ENCODE assay signal across 7 mouse cellular contexts in the genomic region with DNA sequence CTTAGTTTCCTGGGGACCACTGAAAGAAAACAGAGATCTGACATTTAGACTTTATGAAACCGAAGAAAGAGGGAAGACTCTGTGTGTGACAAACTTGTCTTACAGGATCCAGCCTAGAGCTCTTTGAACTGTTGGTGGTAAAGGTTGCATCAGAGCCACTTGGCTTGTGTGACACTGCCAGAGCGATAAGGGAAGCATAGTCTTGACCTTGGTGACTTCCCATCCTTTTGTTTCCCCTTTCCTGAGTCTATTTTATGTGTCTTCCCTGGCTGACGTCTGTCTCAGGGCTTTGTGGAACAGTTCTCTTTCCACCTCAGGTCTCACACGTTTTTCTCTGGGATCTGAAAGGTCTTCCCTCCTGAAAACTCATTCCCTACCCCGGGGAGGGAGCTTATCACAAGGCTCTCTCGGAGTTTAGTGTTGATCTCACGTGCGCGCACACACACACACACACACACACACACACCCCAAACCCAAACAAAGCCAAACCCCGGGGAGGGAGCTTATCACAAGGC. TPM values are rescaled to one million over a fixed set of nuclear protein-coding genes. Genes with fewer than 3 reads are reported as not detected.
DNase-seq lines count a peak whose midpoint lies in the region; ATAC-seq and TF ChIP-seq lines count a peak whose summit lies in the region.

No protein-coding gene starts in this region.

- H3K4me2 ChIP-seq in intestine, postnatal 0 days (replicated peaks; ENCODE audit: low read depth) = peak overlapping the region; percentile 53

- H3K27ac ChIP-seq in intestine, postnatal 0 days (ENCODE audit: low read depth, low read length) = peak overlapping the region; percentile 52

- no peaks in the 10 kb centered on the region for H3K27me3 ChIP-seq in intestine, postnatal 0 days (replicated peaks; ENCODE audit: control insufficient read depth, insufficient read depth, low read length)

- no peak overlapping the region for H3K9ac ChIP-seq in intestine, postnatal 0 days (ENCODE audit: low read depth, low read length)

- WGBS in intestine, postnatal 0 days = 17% methylated on average over 10 of the region's 10 CpGs

- H3K36me3 ChIP-seq in intestine, postnatal 0 days (ENCODE audit: control insufficient read depth, insufficient read depth) = no peaks in the 10 kb centered on the region

- H3K9me3 ChIP-seq in intestine, postnatal 0 days (ENCODE audit: control insufficient read depth) = no peaks in the 10 kb centered on the region

- H3K4me3 ChIP-seq in intestine, postnatal 0 days (ENCODE audit: low read depth, low read length) = no peak overlapping the region

- peak; percentile 25 for ATAC-seq in activated CD4-positive, CD25-positive, alpha-beta regulatory T cell, adult 4 months
- peak; percentile 68 for ATAC-seq in intestine, postnatal 0 days

- peak; percentile 17 for DNase-seq in kidney, postnatal 14 days
- no peak for DNase-seq in kidney, postnatal 4 days
- peak; percentile 80 for DNase-seq in naive thymus-derived CD4-positive, alpha-beta T cell, adult 2 months (ENCODE audit: low read depth)
- no peak for DNase-seq in right cerebral cortex, postnatal 14 days
- DNase-seq in embryo, embryonic 11 days = no peak

- H3K4me1 ChIP-seq in intestine, postnatal 0 days (replicated peaks; ENCODE audit: control insufficient read depth, insufficient read depth, low read length) = peaks cover 13% of the 10 kb centered on the region

- no peak for TF ChIP-seq CTCF in intestine, postnatal 0 days (IDR thresholded peaks at IDR 0.05; ENCODE audit: low read depth)

RNA-seq across cellular contexts. Expression of a gene that starts 3.8 kb away (rescaled TPM):
- polyA plus RNA-seq in activated CD4-positive, CD25-positive, alpha-beta regulatory T cell, adult 4 months (2017; shearing (Covaris generic)) = 10 to 100 TPM; 12.1 to 22.0 TPM
- 5.9 and 6.1 TPM in 2 replicates for polyA plus RNA-seq in intestine, postnatal 0 days (2015; fragmentation: Nextera tagmentation; extraction: Ambion mirVana)

RNA-seq across cellular contexts. Expression of a gene that starts 31.2 kb away (rescaled TPM):
- polyA plus RNA-seq in activated CD4-positive, CD25-positive, alpha-beta regulatory T cell, adult 4 months (2017; shearing (Covaris generic)) = 1 to 10 TPM in 1 of 2 experiments, under 1 TPM in 1; 0.47 to 1.2 TPM
- polyA plus RNA-seq in intestine, postnatal 0 days (2015; fragmentation: Nextera tagmentation; extraction: Ambion mirVana) = 0.07 and 0.27 TPM in 2 replicates

Comparison
In these comparisons a context has a peak if more than half of its experiments do, and no peak if none do; other contexts are left out.
1. DNase-seq: peak in kidney, postnatal 14 days (single experiment) and naive thymus-derived CD4-positive, alpha-beta T cell, adult 2 months (single experiment); none in kidney, postnatal 4 days (0 of 2), right cerebral cortex, postnatal 14 days (single experiment) and embryo, embryonic 11 days (single experiment).